Mouse (Mus musculus) myocyte (in vitro differentiated cells): ENCODE measurements at regions not wholly inside any gene's neighbourhood (a gene's known extent, or its start where the extent isn't known, plus 50 kb on each side); places are given as distances from the start of the nearest gene placed in this dataset.

Experiments used
- H3K27me3 ChIP-seq: one replicate; pipeline ENCODE4 v1.6.1; 2011; ENCODE audit not compliant: control insufficient read depth, insufficient read depth, insufficient read length
- H3K36me3 ChIP-seq: one replicate; pipeline ENCODE4 v1.6.1; 2011; ENCODE audit not compliant: control insufficient read depth, insufficient read depth
- H3K4me2 ChIP-seq: one replicate; pipeline ENCODE4 v1.6.1; 2011; ENCODE audit warnings: low read depth, control low read depth
- H3K4me3 ChIP-seq: one replicate; pipeline ENCODE4 v1.5.1; 2011; ENCODE audit warnings: mild to moderate bottlenecking, control low read depth, moderate library complexity
- H3K79me2 ChIP-seq: one replicate; pipeline ENCODE4 v1.6.1; 2011; ENCODE audit not compliant: control insufficient read depth, insufficient read depth
- H3ac ChIP-seq: one replicate; pipeline ENCODE4 v1.6.1; 2011; ENCODE audit not compliant: control insufficient read depth, insufficient read length
- CEBPB ChIP-seq: IDR thresholded peaks from 2 replicates; pipeline ENCODE4 v1.6.1; 2011; ENCODE audit warnings: mild to moderate bottlenecking, moderate library complexity; ENCODE audit not compliant: poor library complexity, insufficient read depth, severe bottlenecking
- E2F4 ChIP-seq: IDR thresholded peaks from one replicate; pipeline ENCODE4 v1.6.1; 2011; ENCODE audit warnings: mild to moderate bottlenecking, control low read depth, moderate library complexity; ENCODE audit not compliant: insufficient read depth
- MAX ChIP-seq: IDR thresholded peaks from one replicate; pipeline ENCODE4 v1.6.1; 2011; ENCODE audit warnings: low read depth, mild to moderate bottlenecking, control low read depth
- MYOD1 ChIP-seq, 3 experiments: IDR thresholded peaks; one replicate each; pipeline ENCODE4 v1.6.1; 2011; ENCODE audit warnings: control low read depth in 2 of 3, low read depth in 2 of 3, mild to moderate bottlenecking in 2 of 3, moderate library complexity in 1 of 3; ENCODE audit not compliant: insufficient read length in 2 of 3, control insufficient read depth in 1 of 3
- MYOG ChIP-seq, 3 experiments: IDR thresholded peaks; one replicate each; pipeline ENCODE4 v1.6.1; 2011; ENCODE audit warnings: control low read depth in 2 of 3, low read depth in 2 of 3, mild to moderate bottlenecking in 2 of 3; ENCODE audit not compliant: insufficient read length in 2 of 3, control insufficient read depth in 1 of 3, insufficient read depth in 1 of 3
- POLR2A ChIP-seq: IDR thresholded peaks from one replicate; pipeline ENCODE4 v1.6.1; 2011; ENCODE audit warnings: low read depth, mild to moderate bottlenecking, control low read depth, moderate library complexity; ENCODE audit not compliant: insufficient read length
- POLR2AphosphoS2 ChIP-seq: IDR thresholded peaks from one replicate; pipeline ENCODE4 v1.6.1; 2011; ENCODE audit warnings: low read depth, control low read depth; ENCODE audit not compliant: insufficient read length
- REST ChIP-seq: IDR thresholded peaks from one replicate; pipeline ENCODE4 v1.6.1; 2011; ENCODE audit warnings: mild to moderate bottlenecking, control low read depth, moderate library complexity; ENCODE audit not compliant: insufficient read depth, insufficient read length
- SRF ChIP-seq: IDR thresholded peaks from one replicate; pipeline ENCODE4 v1.6.1; 2011; ENCODE audit warnings: low read depth; ENCODE audit not compliant: control insufficient read depth, insufficient read length
- TCF12 ChIP-seq: IDR thresholded peaks from one replicate; pipeline ENCODE4 v1.6.1; 2011; ENCODE audit warnings: mild to moderate bottlenecking, control low read depth; ENCODE audit not compliant: poor library complexity, insufficient read depth, severe bottlenecking
- TCF3 ChIP-seq: IDR thresholded peaks from one replicate; pipeline ENCODE4 v1.6.1; 2011; ENCODE audit warnings: low read depth, control low read depth; ENCODE audit not compliant: insufficient read length
- USF1 ChIP-seq: IDR thresholded peaks from one replicate; pipeline ENCODE4 v1.6.1; 2011; ENCODE audit warnings: low read depth, mild to moderate bottlenecking, control low read depth, moderate library complexity

- Histone ChIP-seq H3ac (no peak overlapping the region), H3K79me2 (no peaks in the 10 kb centered on the region), H3K4me3 (no peak overlapping the region), H3K36me3 (no peaks in the 10 kb centered on the region), H3K27me3 (no peaks in the 10 kb centered on the region), H3K4me2 (no peak overlapping the region)
- no peak for TF ChIP-seq MAX
- TF ChIP-seq MYOD1 (IDR thresholded peaks at IDR 0.05; ENCODE audit: control insufficient read depth in 1 of 3, insufficient read length in 2 of 3, low read depth in 2 of 3): no peak
- TF ChIP-seq POLR2A: no peak
- TF ChIP-seq E2F4: no peak
- TF ChIP-seq MYOG (IDR thresholded peaks at IDR 0.05; ENCODE audit: control insufficient read depth in 1 of 3, insufficient read depth in 1 of 3, insufficient read length in 2 of 3, low read depth in 2 of 3): no peak
- TF ChIP-seq POLR2AphosphoS2: no peak
- no peak for TF ChIP-seq SRF
- TF ChIP-seq REST: no peak
- no peak for TF ChIP-seq TCF3
- no peak for TF ChIP-seq TCF12
- TF ChIP-seq CEBPB: no peak
- no peak for TF ChIP-seq USF1
Observed at GRCm38 (mm10) chr6:50915166-50916030, 261.2 kb upstream of the Npvf start.

GRCm38 (mm10) chr6:50918248-50918647, 264.0 kb upstream of the Npvf start:
- Histone ChIP-seq H3K27me3 (no peaks in the 10 kb centered on the region), H3K4me3 (no peak overlapping the region), H3ac (no peak overlapping the region), H3K36me3 (no peaks in the 10 kb centered on the region), H3K79me2 (no peaks in the 10 kb centered on the region), H3K4me2 (no peak overlapping the region)
- TF ChIP-seq MYOG (IDR thresholded peaks at IDR 0.05; ENCODE audit: control insufficient read depth in 1 of 3, insufficient read depth in 1 of 3, insufficient read length in 2 of 3, low read depth in 2 of 3) (no peak), REST (no peak), POLR2AphosphoS2 (no peak), TCF3 (no peak), POLR2A (no peak), USF1 (no peak), E2F4 (no peak), MAX (no peak), MYOD1 (IDR thresholded peaks at IDR 0.05; ENCODE audit: control insufficient read depth in 1 of 3, insufficient read length in 2 of 3, low read depth in 2 of 3) (no peak), TCF12 (no peak), SRF (no peak), CEBPB (no peak)

- Histone ChIP-seq H3K4me3 (no peak overlapping the region), H3K4me2 (no peak overlapping the region), H3K27me3 (no peaks in the 10 kb centered on the region), H3ac (no peak overlapping the region), H3K36me3 (no peaks in the 10 kb centered on the region), H3K79me2 (no peaks in the 10 kb centered on the region)
- TF ChIP-seq REST: no peak
- TF ChIP-seq MYOG (IDR thresholded peaks at IDR 0.05; ENCODE audit: control insufficient read depth in 1 of 3, insufficient read depth in 1 of 3, insufficient read length in 2 of 3, low read depth in 2 of 3): no peak
Observed at GRCm38 (mm10) chr6:50922235-50922634, 268.0 kb upstream of the Npvf start.

- H3K36me3 ChIP-seq: no peaks in the 10 kb centered on the region
- no peak overlapping the region for H3K4me3 ChIP-seq
- H3ac ChIP-seq: no peak overlapping the region
- peaks cover 7% of the 10 kb centered on the region for H3K27me3 ChIP-seq
- H3K4me2 ChIP-seq: no peak overlapping the region
- no peaks in the 10 kb centered on the region for H3K79me2 ChIP-seq
- no peak for TF ChIP-seq TCF3
Observed at GRCm38 (mm10) chr6:50924571-50924970, 270.3 kb upstream of the Npvf start.

GRCm38 (mm10) chr6:50924998-50925397, 270.8 kb upstream of the Npvf start:
- Histone ChIP-seq H3K79me2 (no peaks in the 10 kb centered on the region), H3K4me3 (no peak overlapping the region), H3K36me3 (no peaks in the 10 kb centered on the region), H3K4me2 (no peak overlapping the region), H3K27me3 (peaks cover 10% of the 10 kb centered on the region), H3ac (no peak overlapping the region)
- TF ChIP-seq REST (no peak), E2F4 (no peak), USF1 (no peak), TCF12 (no peak), SRF (no peak), POLR2AphosphoS2 (no peak), MYOG (IDR thresholded peaks at IDR 0.05; ENCODE audit: control insufficient read depth in 1 of 3, insufficient read depth in 1 of 3, insufficient read length in 2 of 3, low read depth in 2 of 3) (no peak), CEBPB (no peak), MAX (no peak)
